ENCODE assay signal across 8 mouse cellular contexts in the genomic region with DNA sequence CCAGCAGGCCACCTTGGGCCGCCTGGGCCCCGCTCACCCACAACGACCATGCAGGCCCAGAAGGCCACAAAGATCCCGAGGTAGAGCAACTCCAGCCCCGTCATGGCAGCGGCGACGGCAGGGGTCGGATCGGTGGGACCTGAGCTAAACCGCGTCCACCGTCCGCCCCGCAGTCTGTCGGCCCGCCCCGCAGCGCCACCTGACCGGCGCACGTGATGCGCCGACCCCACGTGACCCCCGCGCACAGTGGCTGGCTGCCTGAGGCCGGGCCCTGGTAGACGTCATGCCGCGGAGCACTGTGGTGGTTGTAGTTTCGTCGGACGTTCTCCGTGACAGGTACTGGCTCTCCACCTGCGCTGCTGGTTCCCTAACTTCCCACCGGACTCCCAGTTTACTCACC. TPM values are rescaled to one million over a fixed set of nuclear protein-coding genes. Genes with fewer than 3 reads are reported as not detected.
DNase-seq lines count a peak whose midpoint lies in the region; ATAC-seq lines count a peak whose summit lies in the region.

A gene (minus strand): TSS at position 201 of the 400 bp plus-strand sequence.

- peak; percentile 81 for ATAC-seq in hindbrain, embryonic 12.5 days (ENCODE audit: low FRiP score)

- H3K36me3 ChIP-seq in hindbrain, embryonic 12.5 days = peaks cover 35% of the 10 kb centered on the region

- peaks cover 44% of the 10 kb centered on the region for H3K4me1 ChIP-seq in hindbrain, embryonic 12.5 days

- H3K9ac ChIP-seq in hindbrain, embryonic 12.5 days = peak within 1 kb of the TSS; percentile 95

- H3K9me3 ChIP-seq in hindbrain, embryonic 12.5 days (replicated peaks) = no peaks in the 10 kb centered on the region

- H3K27me3 ChIP-seq in hindbrain, embryonic 12.5 days = no peaks in the 10 kb centered on the region

- WGBS in hindbrain, embryonic 12.5 days = 0% methylated on average over 37 of the region's 37 CpGs

- H3K4me2 ChIP-seq in hindbrain, embryonic 12.5 days (replicated peaks) = peak within 1 kb of the TSS; percentile 93

- peak; percentile 97 for DNase-seq in NIH3T3 (ENCODE audit: low read depth)
- peak; percentile 98 for DNase-seq in cerebellum, postnatal 10 days
- DNase-seq in frontal cortex, postnatal 10 days (ENCODE audit: low spot score in 2 of 2) = peak; percentile 93 to 95
- peak; percentile 88 to 95 for DNase-seq in layer of hippocampus, postnatal 14 days (ENCODE audit: low spot score in 2 of 2)
- DNase-seq in lung, postnatal 14 days = peak; percentile 94
- DNase-seq in retina, adult 2 months (ENCODE audit: low read depth, low spot score) = peak; percentile 78
- DNase-seq in thymus, postnatal 36 days = peak; percentile 90 to 93

- peak within 1 kb of the TSS; percentile 60; the same call in 1 of the 2 replicates for H3K27ac ChIP-seq in hindbrain, embryonic 12.5 days

- peak within 1 kb of the TSS; percentile 92 for H3K4me3 ChIP-seq in hindbrain, embryonic 12.5 days

RNA-seq across cellular contexts. Expression of the gene that starts here (rescaled TPM):
- polyA plus RNA-seq in hindbrain, embryonic 12.5 days (2016; fragmentation: Nextera tagmentation; extraction: Ambion mirVana) = 267 and 289 TPM in 2 replicates
- 100 to 1,000 TPM; 433 TPM for total RNA-seq in layer of hippocampus, postnatal 14 days (2021)

Comparison
In these comparisons a context has a peak if more than half of its experiments do, and no peak if none do; other contexts are left out.
1. Peak in every context shown above with its lines: DNase-seq, ATAC-seq, H3K4me3 ChIP-seq and H3K27ac ChIP-seq.